Mouse (Mus musculus) kidney, adult 11 months (tissue): ENCODE data around the gene Gm20830.
"Not testable (repeated sequence)": the region's sequence is repeated elsewhere in the genome, so short reads cannot be mapped to it uniquely, and the experiment has no call there.

Experiments
- DNase-seq: peaks from one replicate; pipeline ENCODE4 v3.0.0; 2022

Gm20830 gene

DNA sequence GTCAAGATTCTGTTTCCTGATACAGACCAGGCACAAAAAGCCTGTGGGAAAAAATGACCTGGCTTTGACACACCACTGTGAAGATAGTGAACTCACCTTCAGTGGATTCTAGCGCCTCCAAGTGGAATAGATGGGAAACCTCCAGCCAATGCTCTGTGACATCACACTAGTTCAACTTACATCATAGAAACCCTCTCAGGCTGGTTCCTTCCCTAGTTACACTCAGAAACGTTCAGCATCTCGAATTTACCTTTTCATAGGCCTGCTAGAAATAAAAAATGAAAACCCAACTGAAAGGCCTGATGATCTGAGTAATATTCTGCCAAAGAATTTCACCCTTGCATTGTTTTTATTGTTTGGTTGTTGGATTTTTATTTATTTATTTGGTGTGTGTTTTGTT is at the start of gene Gm20830:
TSS of gene Gm20830 (minus strand) at position 101 of the 400 bp plus-strand sequence.
- not testable (repeated sequence) for DNase-seq
